Mouse (Mus musculus) monocyte, adult 5-6 weeks (primary cell): ENCODE measurements around the gene Dnmbp. TPM values are rescaled to one million over a fixed set of nuclear protein-coding genes. Genes with fewer than 3 reads are reported as not detected.
"Not testable (repeated sequence)": the region's sequence is repeated elsewhere in the genome, so short reads cannot be mapped to it uniquely, and the experiment has no call there.

Experiments used
- ATAC-seq: fragments of 153-309, 156-312 bp; replicated peaks from 2 replicates; pipeline ENCODE4 v1.8.0; 2017; ENCODE audit warnings: mild to moderate bottlenecking; ENCODE audit not compliant: low TSS enrichment, insufficient number of reproducible peaks, severe bottlenecking, poor library complexity, low FRiP score
- total RNA-seq: library from RNA; stranded (forward); fragments of 200-1000, 200-491, 200-594 nt; gene quantifications from 3 replicates; pipeline ENCODE4 v1.2.3, GENCODE M21; 2017

Dnmbp gene
- total RNA-seq, 1 experiment from 2014 or later = 9.3 TPM

- ATAC-seq = no peak
Observed at GRCm38 (mm10) chr19:43954864-43955263, 14.9 kb upstream of the Dnmbp start.

- not testable (repeated sequence) for ATAC-seq
Observed at GRCm38 (mm10) chr19:43952936-43953335, 12.9 kb upstream of the Dnmbp start.

DNA sequence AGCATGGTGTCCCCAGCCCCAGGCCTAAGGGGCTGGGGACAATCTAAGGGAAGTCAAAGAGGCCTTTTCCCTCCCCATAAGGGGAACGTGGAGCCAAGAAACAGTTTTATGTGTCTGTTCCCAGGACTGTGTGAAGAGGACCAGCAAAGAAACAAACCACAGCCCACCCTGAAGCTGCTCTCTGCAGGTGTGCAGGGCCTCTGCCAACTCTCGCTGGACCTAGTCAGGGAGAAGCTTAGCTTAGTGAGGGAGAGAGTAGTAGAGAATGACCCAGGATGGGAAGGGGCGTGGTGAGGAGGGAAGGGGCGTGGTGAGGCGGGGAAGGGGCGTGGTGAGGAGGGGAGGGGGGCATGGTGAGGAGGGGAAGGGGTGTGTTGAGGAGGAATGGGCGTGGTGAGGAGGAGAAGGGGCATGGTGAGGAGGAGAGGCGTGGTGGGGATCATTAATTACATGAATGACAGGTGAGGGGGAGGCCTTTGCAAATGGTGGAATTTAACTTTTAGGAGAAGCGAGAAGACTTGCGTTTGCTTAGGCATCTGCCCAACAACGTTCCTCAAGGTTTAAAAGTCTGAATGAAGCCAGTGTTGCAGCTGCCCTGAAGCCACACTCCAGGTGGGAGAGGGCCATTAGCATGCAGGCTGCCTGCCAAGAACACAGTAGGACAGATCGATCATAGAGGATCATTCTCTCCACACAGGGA lies 9.3 kb upstream of the Dnmbp start:
- no peak for ATAC-seq

DNA sequence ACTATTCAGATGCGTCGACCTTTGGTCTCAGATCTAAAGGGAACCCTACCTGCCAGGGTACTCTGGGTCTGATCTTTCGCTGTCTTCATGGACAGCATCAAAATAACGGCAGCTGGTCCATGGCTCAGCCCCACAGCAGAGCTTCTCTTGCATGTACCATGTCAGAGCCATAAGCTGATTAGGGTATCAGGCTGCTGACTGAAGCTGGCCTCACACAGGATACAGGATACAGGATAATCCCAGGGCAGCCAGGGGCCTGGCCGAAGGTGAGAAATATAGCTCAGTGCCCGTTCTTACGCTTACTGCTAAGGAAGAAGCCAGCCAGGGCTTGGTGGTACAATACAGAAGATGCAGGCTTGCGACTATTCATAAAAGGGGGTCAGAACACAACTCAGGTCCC lies 4.6 kb upstream of the Dnmbp start:
- ATAC-seq = no peak

DNA sequence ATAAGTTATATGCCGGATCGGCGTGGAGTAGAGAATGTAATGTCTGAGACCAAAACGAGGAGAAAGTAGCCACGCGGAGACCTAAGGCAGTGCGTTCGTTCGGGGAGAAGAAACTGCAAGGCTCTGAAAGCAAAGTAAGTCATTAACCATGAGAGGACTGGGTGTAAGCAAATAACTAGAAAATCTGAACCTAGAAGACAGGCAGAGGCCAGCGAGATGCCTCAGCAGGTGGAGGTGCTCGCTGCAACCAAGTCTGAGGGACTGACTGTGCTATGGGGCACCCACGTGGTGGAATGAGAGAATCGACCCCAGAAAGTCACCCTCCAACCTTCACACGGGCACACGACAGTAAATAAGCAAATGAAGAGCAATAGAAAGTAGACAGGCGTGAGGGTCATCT lies 3.1 kb upstream of the Dnmbp start:
- no peak for ATAC-seq

GRCm38 (mm10) chr19:43939171-43939768 lies 721 bp downstream of the Dnmbp start:
- no peak for ATAC-seq

DNA sequence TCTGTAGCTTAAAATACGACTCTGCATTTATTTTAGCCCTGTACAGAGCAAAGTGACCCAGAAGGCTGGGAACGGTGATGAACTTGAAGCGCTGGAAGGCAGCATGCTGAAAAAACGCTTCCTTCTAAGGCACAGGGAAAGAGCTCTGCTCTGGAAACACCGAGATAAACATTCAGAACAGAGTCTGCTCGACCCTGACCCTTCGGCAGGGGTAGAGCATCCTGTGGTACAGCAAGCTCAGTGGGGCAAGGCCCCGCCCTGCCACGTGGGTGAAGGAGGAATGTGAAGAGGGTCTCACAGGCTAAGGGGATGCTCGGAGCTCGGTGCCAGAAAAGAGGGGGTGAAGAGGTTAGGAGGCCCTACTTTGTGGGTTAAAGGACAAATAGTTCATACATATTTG lies 1.6 kb downstream of the Dnmbp start:
- no peak for ATAC-seq

GRCm38 (mm10) chr19:43930926-43931325 lies 9.1 kb downstream of the Dnmbp start:
- ATAC-seq = no peak

GRCm38 (mm10) chr19:43930366-43930765 lies 9.6 kb downstream of the Dnmbp start:
- no peak for ATAC-seq

GRCm38 (mm10) chr19:43929869-43930268 lies 10.1 kb downstream of the Dnmbp start:
- no peak for ATAC-seq

DNA sequence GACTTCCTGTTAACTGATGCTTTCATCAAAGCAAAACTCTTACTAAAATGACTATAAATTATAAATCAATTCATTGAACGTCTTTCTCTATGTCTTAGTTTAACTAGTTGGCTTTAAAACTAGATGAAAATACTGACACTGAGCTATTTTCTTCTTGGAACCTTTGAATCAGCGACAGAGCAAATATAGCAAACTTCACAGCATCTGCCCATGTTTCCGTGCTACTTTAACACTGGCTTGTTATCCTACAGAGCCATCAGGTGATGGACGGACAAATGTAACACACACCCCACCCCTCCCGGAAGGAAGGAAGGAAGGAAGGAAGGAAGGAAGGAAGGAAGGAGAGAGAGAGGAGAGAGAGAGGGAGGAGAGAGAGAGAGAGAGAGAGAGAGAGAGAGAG lies 12.0 kb downstream of the Dnmbp start:
- no peak for ATAC-seq

GRCm38 (mm10) chr19:43927057-43927456 lies 12.9 kb downstream of the Dnmbp start:
- no peak for ATAC-seq

GRCm38 (mm10) chr19:43926141-43926987 lies 13.6 kb downstream of the Dnmbp start:
- ATAC-seq = no peak

DNA sequence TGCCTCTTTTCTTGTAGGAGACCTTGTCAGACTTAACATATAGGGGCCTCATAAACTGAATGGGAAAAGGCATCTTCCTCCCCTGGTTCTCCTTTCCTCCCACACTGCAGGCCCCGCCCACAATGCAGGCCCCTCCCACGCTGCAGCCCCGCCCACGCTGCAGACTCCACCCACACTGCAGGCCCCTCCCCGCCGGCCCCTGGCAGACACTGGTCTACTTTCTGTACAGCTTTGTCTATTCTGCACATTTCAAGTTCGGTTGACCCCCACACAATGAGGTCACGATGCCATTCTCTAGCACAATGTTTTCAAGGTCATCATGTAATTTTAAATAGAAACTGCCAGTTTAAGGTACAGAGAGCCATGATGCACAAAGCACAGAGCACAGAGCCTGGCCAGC lies 15.6 kb downstream of the Dnmbp start:
- no peak for ATAC-seq

DNA sequence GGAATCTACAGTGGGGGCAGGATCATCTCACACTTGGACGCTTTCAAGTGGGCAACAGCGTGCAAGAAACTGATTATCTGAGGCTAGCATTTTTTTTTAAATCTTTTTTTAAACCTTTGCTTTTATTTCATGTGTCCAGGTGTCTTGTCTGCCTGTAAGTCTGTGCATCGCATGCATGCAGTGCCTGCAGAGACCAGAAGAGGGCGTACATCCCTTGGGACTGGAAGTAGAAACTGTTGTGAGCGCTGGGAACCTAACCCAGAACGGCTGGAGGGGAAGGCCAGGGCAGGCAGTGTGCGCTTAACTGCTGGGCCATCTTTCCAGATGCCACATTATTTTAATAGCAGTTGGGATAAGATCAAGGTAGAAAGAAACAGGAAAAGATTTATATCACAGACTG lies 17.0 kb downstream of the Dnmbp start:
- ATAC-seq = no peak

- no peak for ATAC-seq
Observed at GRCm38 (mm10) chr19:43921410-43921809, 18.6 kb downstream of the Dnmbp start.

DNA sequence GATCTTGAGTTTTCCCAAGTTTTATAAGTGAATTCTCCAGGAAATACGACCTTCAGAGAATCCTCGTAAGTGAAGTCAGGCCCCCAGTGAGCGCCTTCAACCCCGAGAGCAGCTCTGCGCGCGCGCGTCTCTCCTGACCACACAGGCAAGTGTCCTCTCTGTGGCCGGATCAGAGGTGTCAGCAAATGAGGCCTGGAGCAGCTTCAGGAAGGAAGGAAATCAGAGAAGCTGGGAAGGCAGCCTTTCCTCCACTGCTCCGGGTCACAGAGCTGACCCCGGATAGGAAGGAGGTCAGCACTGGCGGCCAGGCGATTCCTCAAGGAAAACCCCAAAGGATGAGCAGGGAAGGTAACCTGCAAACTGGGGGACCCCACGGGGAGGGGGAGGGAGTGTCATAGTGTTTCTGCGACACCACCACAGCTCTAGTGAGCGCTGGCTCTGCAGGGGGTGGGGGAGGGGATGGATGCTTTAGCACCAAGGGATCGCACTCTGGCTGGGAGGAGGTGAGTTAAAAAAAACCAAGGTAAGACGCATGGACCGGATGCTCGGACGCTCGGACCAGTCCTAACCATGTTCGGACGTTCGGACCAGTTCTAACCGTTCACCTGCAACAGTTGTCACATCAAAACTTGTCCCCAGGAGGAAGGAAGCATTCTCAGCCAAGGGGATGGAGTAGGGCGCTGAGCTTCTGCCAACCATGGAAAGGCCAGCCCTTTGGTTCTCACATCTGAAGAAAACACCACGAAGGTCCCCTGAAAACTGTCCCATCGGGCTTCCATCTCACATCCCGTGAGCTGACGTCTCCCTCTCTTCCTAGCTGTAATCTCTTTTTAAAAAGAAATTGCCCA lies 19.3 kb downstream of the Dnmbp start:
- no peak for ATAC-seq

GRCm38 (mm10) chr19:43919841-43920240 lies 20.1 kb downstream of the Dnmbp start:
- ATAC-seq = no peak

- ATAC-seq = no peak
Observed at GRCm38 (mm10) chr19:43918834-43919233, 21.2 kb downstream of the Dnmbp start.
